Mouse (Mus musculus): Measurements from ENCODE around the gene Galc. TPM values are rescaled to one million over a fixed set of nuclear protein-coding genes. Genes with fewer than 3 reads are reported as not detected.
A peak's percentile ranks its signal among the peaks of the same experiment; 100 is the strongest.

Gene Galc
- polyA plus RNA-seq, 1 experiment, result 9.0 TPM

GRCm38 (mm10) chr12:98280530-98280929, 21.3 kb upstream of the Galc start:
- no peaks in the 10 kb centered on the region for H3K79me3 ChIP-seq (ENCODE audit: low read depth)
- no peaks in the 10 kb centered on the region for H3K36me3 ChIP-seq (ENCODE audit: control insufficient read depth, insufficient read depth)
- H3K27me3 ChIP-seq (ENCODE audit: control insufficient read depth, insufficient read depth, insufficient read length), result no peaks in the 10 kb centered on the region
- H3K79me2 ChIP-seq (ENCODE audit: control insufficient read depth, insufficient read depth), result no peaks in the 10 kb centered on the region
- peak; percentile 41 for TF ChIP-seq CTCF (IDR thresholded peaks at IDR 0.05; ENCODE audit: control insufficient read depth, insufficient read depth, insufficient read length)
- TF ChIP-seq USF1 (IDR thresholded peaks at IDR 0.05; ENCODE audit: low read depth), result no peak
- H3ac ChIP-seq (ENCODE audit: control insufficient read depth, insufficient read length, low read depth), result no peak overlapping the region
- no peak overlapping the region for H3K4me3 ChIP-seq (ENCODE audit: insufficient read depth, poor library complexity, severe bottlenecking)

GRCm38 (mm10) chr12:98272433-98272832, 13.2 kb upstream of the Galc start:
- TF ChIP-seq USF1 (IDR thresholded peaks at IDR 0.05; ENCODE audit: low read depth) (no peak), MYOD1 (IDR thresholded peaks at IDR 0.05; ENCODE audit: control insufficient read depth, insufficient read length, low read depth) (no peak), FOSL1 (IDR thresholded peaks at IDR 0.05; ENCODE audit: insufficient read depth, low read length, poor library complexity, severe bottlenecking) (no peak), CTCF (IDR thresholded peaks at IDR 0.05; ENCODE audit: control insufficient read depth, insufficient read depth, insufficient read length) (no peak), CEBPB (IDR thresholded peaks at IDR 0.05; ENCODE audit: low read depth) (no peak), MYOG (IDR thresholded peaks at IDR 0.05; ENCODE audit: control insufficient read depth, extremely low read depth, insufficient read length) (no peak)
- Histone ChIP-seq H3K79me2 (ENCODE audit: control insufficient read depth, insufficient read depth) (no peaks in the 10 kb centered on the region), H3K79me3 (ENCODE audit: low read depth) (no peaks in the 10 kb centered on the region)

GRCm38 (mm10) chr12:98270810-98271566, 11.7 kb upstream of the Galc start:
- H3K79me2 ChIP-seq (ENCODE audit: control insufficient read depth, insufficient read depth), result no peaks in the 10 kb centered on the region
- TF ChIP-seq FOSL1 (IDR thresholded peaks at IDR 0.05; ENCODE audit: insufficient read depth, low read length, poor library complexity, severe bottlenecking), result no peak
- TF ChIP-seq CTCF (IDR thresholded peaks at IDR 0.05; ENCODE audit: control insufficient read depth, insufficient read depth, insufficient read length), result no peak
- TF ChIP-seq CEBPB (IDR thresholded peaks at IDR 0.05; ENCODE audit: low read depth), result no peak
- TF ChIP-seq MYOG (IDR thresholded peaks at IDR 0.05; ENCODE audit: control insufficient read depth, extremely low read depth, insufficient read length), result no peak
- TF ChIP-seq MAX (IDR thresholded peaks at IDR 0.05), result no peak
- TF ChIP-seq MYOD1 (IDR thresholded peaks at IDR 0.05; ENCODE audit: control insufficient read depth, insufficient read length, low read depth), result no peak
- TF ChIP-seq USF1 (IDR thresholded peaks at IDR 0.05; ENCODE audit: low read depth), result no peak
- no peaks in the 10 kb centered on the region for H3K79me3 ChIP-seq (ENCODE audit: low read depth)
- H3K4me3 ChIP-seq (ENCODE audit: insufficient read depth, poor library complexity, severe bottlenecking), result no peak overlapping the region
- H3K36me3 ChIP-seq (ENCODE audit: control insufficient read depth, insufficient read depth), result no peaks in the 10 kb centered on the region
- no peaks in the 10 kb centered on the region for H3K27me3 ChIP-seq (ENCODE audit: control insufficient read depth, insufficient read depth, insufficient read length)
- no peak overlapping the region for H3ac ChIP-seq (ENCODE audit: control insufficient read depth, insufficient read length, low read depth)

More at GRCm38 (mm10) chr12:98272433-98272832, 13.2 kb upstream of the Galc start:
- H3K4me3 ChIP-seq (ENCODE audit: insufficient read depth, poor library complexity, severe bottlenecking), result no peak overlapping the region
- H3K27me3 ChIP-seq (ENCODE audit: control insufficient read depth, insufficient read depth, insufficient read length), result no peaks in the 10 kb centered on the region
- H3ac ChIP-seq (ENCODE audit: control insufficient read depth, insufficient read length, low read depth), result no peak overlapping the region
- H3K36me3 ChIP-seq (ENCODE audit: control insufficient read depth, insufficient read depth), result no peaks in the 10 kb centered on the region

- H3ac ChIP-seq (ENCODE audit: control insufficient read depth, insufficient read length, low read depth), result no peak overlapping the region
- H3K36me3 ChIP-seq (ENCODE audit: control insufficient read depth, insufficient read depth), result no peaks in the 10 kb centered on the region
- H3K27me3 ChIP-seq (ENCODE audit: control insufficient read depth, insufficient read depth, insufficient read length), result no peaks in the 10 kb centered on the region
- TF ChIP-seq USF1 (IDR thresholded peaks at IDR 0.05; ENCODE audit: low read depth), result no peak
- no peak for TF ChIP-seq CEBPB (IDR thresholded peaks at IDR 0.05; ENCODE audit: low read depth)
- no peak for TF ChIP-seq FOSL1 (IDR thresholded peaks at IDR 0.05; ENCODE audit: insufficient read depth, low read length, poor library complexity, severe bottlenecking)
- TF ChIP-seq MAX (IDR thresholded peaks at IDR 0.05), result no peak
- TF ChIP-seq CTCF (IDR thresholded peaks at IDR 0.05; ENCODE audit: control insufficient read depth, insufficient read depth, insufficient read length), result no peak
- no peak for TF ChIP-seq MYOD1 (IDR thresholded peaks at IDR 0.05; ENCODE audit: control insufficient read depth, insufficient read length, low read depth)
- TF ChIP-seq MYOG (IDR thresholded peaks at IDR 0.05; ENCODE audit: control insufficient read depth, extremely low read depth, insufficient read length), result no peak
- H3K79me3 ChIP-seq (ENCODE audit: low read depth), result no peaks in the 10 kb centered on the region
- H3K79me2 ChIP-seq (ENCODE audit: control insufficient read depth, insufficient read depth), result no peaks in the 10 kb centered on the region
- H3K4me3 ChIP-seq (ENCODE audit: insufficient read depth, poor library complexity, severe bottlenecking), result no peak overlapping the region
Measured at GRCm38 (mm10) chr12:98269791-98270745, 10.8 kb upstream of the Galc start.

- Histone ChIP-seq H3K79me2 (ENCODE audit: control insufficient read depth, insufficient read depth) (no peaks in the 10 kb centered on the region), H3K79me3 (ENCODE audit: low read depth) (no peaks in the 10 kb centered on the region), H3ac (ENCODE audit: control insufficient read depth, insufficient read length, low read depth) (no peak within 1 kb of the TSS), H3K27me3 (ENCODE audit: control insufficient read depth, insufficient read depth, insufficient read length) (no peaks in the 10 kb centered on the region), H3K4me3 (ENCODE audit: insufficient read depth, poor library complexity, severe bottlenecking) (no peak within 1 kb of the TSS), H3K36me3 (ENCODE audit: control insufficient read depth, insufficient read depth) (no peaks in the 10 kb centered on the region)
- TF ChIP-seq MAX (IDR thresholded peaks at IDR 0.05) (no peak), USF1 (IDR thresholded peaks at IDR 0.05; ENCODE audit: low read depth) (no peak)
Measured at GRCm38 (mm10) chr12:98268441-98269369, 9.4 kb upstream of the Galc start, which contains the start of gene Gpr65. Gene Gpr65 (plus strand): TSS chr12:98268635.
